Mouse (Mus musculus) megakaryocyte progenitor cell, adult 5-6 weeks (primary cell): ENCODE data around the gene Sec31b. TPM values are rescaled to one million over a fixed set of nuclear protein-coding genes. Genes with fewer than 3 reads are reported as not detected.
A peak's percentile ranks its signal among the peaks of the same experiment; 100 is the strongest.

ENCODE experiments used
- ATAC-seq: replicated peaks from 2 replicates; pipeline ENCODE4 v1.8.0; 2016; ENCODE audit warnings: mild to moderate bottlenecking, moderate TSS enrichment, inconsistent platforms; ENCODE audit not compliant: poor library complexity
- total RNA-seq, 2 experiments: library from RNA; stranded (forward) in 1 of 2; stranded (reverse) in 1 of 2; fragments of 157-497, 149-512 nt in 1 of 2; fragments of 200-1000 nt in 1 of 2; gene quantifications; 2 replicates each; pipeline versions ENCODE4 v1.2.3 to v1.2.4; 2015 to 2017

The Sec31b gene
- total RNA-seq, 2 experiments from 2014 or later: 0.52 to 1.4 TPM

GRCm38 (mm10) chr19:44493128-44493527 is 52.5 kb downstream of the Sec31b start, which contains the start of gene Wnt8b:
Gene Wnt8b, plus strand, starts transcription at chr19:44493472.
- no peak for ATAC-seq

- peak; percentile 100 for ATAC-seq
These were observed 58.4 kb downstream of the Sec31b start for GRCm38 (mm10) chr19:44487266-44487665.

DNA sequence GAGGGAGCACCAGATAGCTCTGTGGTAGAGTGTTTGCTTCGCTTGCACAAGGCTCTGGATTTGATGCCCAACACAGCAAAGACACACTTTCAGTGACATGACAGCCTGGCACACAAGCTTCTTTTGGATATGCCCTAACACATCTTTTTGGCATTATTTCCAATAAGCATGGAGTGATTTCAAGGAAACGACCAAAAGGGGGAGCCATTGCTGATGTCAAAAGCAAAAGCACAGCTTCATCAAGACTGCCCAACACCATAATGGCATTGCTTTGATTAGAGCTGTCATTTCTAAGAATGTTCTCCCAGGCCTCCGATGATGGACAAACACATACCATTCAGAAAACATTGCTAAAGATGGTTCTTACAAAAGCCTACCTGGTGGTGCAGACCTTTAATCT is 69.1 kb downstream of the Sec31b start:
- no peak for ATAC-seq

- no peak for ATAC-seq
These were observed 70.4 kb downstream of the Sec31b start for GRCm38 (mm10) chr19:44475268-44475667.

DNA sequence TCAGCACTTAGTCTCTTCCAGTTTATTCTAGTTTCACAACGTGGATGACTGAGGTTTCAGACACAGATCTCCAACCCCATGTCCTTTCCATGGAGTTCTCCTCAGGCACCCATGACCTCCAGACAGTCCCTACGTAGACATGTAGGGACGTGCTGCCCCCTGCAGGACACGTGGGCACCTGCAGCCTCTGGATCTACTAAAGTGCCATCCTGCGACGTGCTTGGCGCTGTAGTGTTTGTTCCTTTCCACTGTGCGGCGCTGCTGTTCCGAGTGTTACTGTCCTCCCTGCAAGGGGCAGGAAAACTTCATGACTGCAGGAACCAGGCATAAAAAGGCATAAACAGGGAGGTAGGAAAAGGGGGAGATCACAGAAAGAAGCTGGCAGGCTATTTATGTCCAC is 71.5 kb downstream of the Sec31b start:
- peak; percentile 100 for ATAC-seq

Other genes with a start within 250 kb of the Sec31b start
- gene Scd4, start 212.8 kb downstream of the Sec31b start, total RNA-seq (2015): 0.35 TPM in 1 of 2 replicates, not detected in the other
- not detected in 2 replicates for gene Scd4, start 212.8 kb downstream of the Sec31b start, total RNA-seq (2017)
- 0.46 and 0.49 TPM in 2 replicates for gene Scd1, start 138.0 kb downstream of the Sec31b start, total RNA-seq (2015)
- 0.54 and 1.1 TPM in 2 replicates for gene Scd1, start 138.0 kb downstream of the Sec31b start, total RNA-seq (2017)
- not detected in 2 replicates for gene Wnt8b, start 52.4 kb downstream of the Sec31b start, total RNA-seq (2015)
- not detected in 2 replicates for gene Wnt8b, start 52.4 kb downstream of the Sec31b start, total RNA-seq (2017)
- 2.2 TPM in 1 of 2 replicates, not detected in the other for gene Gm20538, start 7.0 kb upstream of the Sec31b start, total RNA-seq (2015)
- not detected in 2 replicates for gene Gm20538, start 7.0 kb upstream of the Sec31b start, total RNA-seq (2017)
- 361 and 370 TPM in 2 replicates for gene Ndufb8, start 9.6 kb upstream of the Sec31b start, total RNA-seq (2015)
- 243 and 315 TPM in 2 replicates for gene Ndufb8, start 9.6 kb upstream of the Sec31b start, total RNA-seq (2017)
- 5.6 and 6.7 TPM in 2 replicates for gene Hif1an, start 17.0 kb upstream of the Sec31b start, total RNA-seq (2015)
- gene Hif1an, start 17.0 kb upstream of the Sec31b start, total RNA-seq (2017): 6.6 and 9.4 TPM in 2 replicates
- gene Pax2, start 210.2 kb upstream of the Sec31b start, total RNA-seq (2015): not detected in 2 replicates
- not detected in 2 replicates for gene Pax2, start 210.2 kb upstream of the Sec31b start, total RNA-seq (2017)